Comparison of ENCODE assay signal across 9 mouse cellular contexts in genomic region chr11:107334849-107335484, GRCm38 (mm10).
A peak's percentile ranks its signal among the peaks of the same experiment; 100 is the strongest.
DNase-seq lines count a peak whose midpoint lies in the region; ATAC-seq and TF ChIP-seq lines count a peak whose summit lies in the region.
"Had no signal": no experiment of that assay in that cellular context is flagged by ENCODE, and none has a peak within 500 bp of the region (broad histone marks: within the 10 kb centered on the region; RNA-seq: fewer than 3 reads in every experiment).

No protein-coding gene starts in this region.

- DNase-seq in layer of hippocampus, adult 2 months (ENCODE audit: low spot score in 2 of 2): no peak
- DNase-seq in layer of hippocampus, postnatal 14 days (ENCODE audit: low spot score in 2 of 2): no peak
- DNase-seq in kidney, postnatal 0 days (ENCODE audit: low spot score): peak; percentile 86
- peak; percentile 60 for DNase-seq in skeletal muscle tissue, adult 2 months (ENCODE audit: low read depth, low spot score)
- DNase-seq in cerebellum, postnatal 36 days: no peak
- DNase-seq in cerebellum, postnatal 4 days (ENCODE audit: low spot score in 2 of 2): no peak
- DNase-seq in adipocyte (ENCODE audit: low spot score): no peak
- DNase-seq: thymus, postnatal 4 days had no signal

- H3K4me2 ChIP-seq in heart, embryonic 14.5 days (ENCODE audit: low read length): peak overlapping the region; percentile 44
- peak overlapping the region; percentile 30 for H3K4me2 ChIP-seq in kidney, postnatal 0 days (ENCODE audit: low read length)

- H3K27me3 ChIP-seq in heart, embryonic 14.5 days (ENCODE audit: control insufficient read depth, insufficient read depth, low read length): no peaks in the 10 kb centered on the region
- no peaks in the 10 kb centered on the region for H3K27me3 ChIP-seq in kidney, postnatal 0 days (ENCODE audit: insufficient read depth, low read length)

- H3K36me3 ChIP-seq in heart, embryonic 14.5 days (ENCODE audit: control insufficient read depth, insufficient read depth, low read length): no peaks in the 10 kb centered on the region
- H3K36me3 ChIP-seq in kidney, postnatal 0 days (ENCODE audit: insufficient read depth, low read length): no peaks in the 10 kb centered on the region

- TF ChIP-seq CTCF in layer of hippocampus, adult 2 months (conservative IDR thresholded peaks at IDR 0.05): no peak
- TF ChIP-seq CTCF in kidney, postnatal 0 days (IDR thresholded peaks at IDR 0.05; ENCODE audit: low read depth): no peak

- WGBS in heart, embryonic 14.5 days: 32% methylated on average over 15 of the region's 15 CpGs
- WGBS in kidney, postnatal 0 days: 52% methylated on average over 15 of the region's 15 CpGs

- H3K4me1 ChIP-seq in heart, embryonic 14.5 days (ENCODE audit: control insufficient read depth in 2 of 2, insufficient read depth in 2 of 2, low read length in 2 of 2): peaks cover 31 to 47% of the 10 kb centered on the region in 2 experiments
- H3K4me1 ChIP-seq in kidney, postnatal 0 days (replicated peaks; ENCODE audit: insufficient read depth, low read length): peaks cover 28% of the 10 kb centered on the region

- H3K27ac ChIP-seq in layer of hippocampus, adult 2 months: peak overlapping the region; percentile 70
- H3K27ac ChIP-seq in heart, embryonic 14.5 days (replicated peaks in 1 of 2; ENCODE audit: control insufficient read depth in 1 of 2, insufficient read depth in 1 of 2, low read depth in 2 of 2, low read length in 2 of 2): peak overlapping the region; percentile 86 to 98
- peak overlapping the region; percentile 64 for H3K27ac ChIP-seq in kidney, postnatal 0 days

- ATAC-seq in heart, embryonic 14.5 days (ENCODE audit: insufficient number of reproducible peaks, insufficient read depth, low FRiP score, low read depth): no peak
- no peak; the same call in 1 of the 2 replicates for ATAC-seq in kidney, postnatal 0 days (replicated peaks; ENCODE audit: low FRiP score, low read depth)

- H3K4me3 ChIP-seq in layer of hippocampus, adult 2 months: no peak overlapping the region
- no peak overlapping the region for H3K4me3 ChIP-seq in heart, embryonic 14.5 days (ENCODE audit: control insufficient read depth in 1 of 2, insufficient read depth in 1 of 2, low read depth in 1 of 2, low read length in 2 of 2)
- H3K4me3 ChIP-seq in kidney, postnatal 0 days (replicated peaks; ENCODE audit: low read depth, low read length): no peak overlapping the region

- H3K9ac ChIP-seq in heart, embryonic 14.5 days (ENCODE audit: low read length): peak overlapping the region; percentile 56; the same call in 1 of the 2 replicates
- H3K9ac ChIP-seq in kidney, postnatal 0 days (ENCODE audit: low read depth, low read length): no peak overlapping the region

- peaks cover 3% of the 10 kb centered on the region; the same call in 1 of the 2 replicates for H3K9me3 ChIP-seq in heart, embryonic 14.5 days (ENCODE audit: control insufficient read depth, low read length)
- H3K9me3 ChIP-seq in kidney, postnatal 0 days (replicated peaks; ENCODE audit: low read length): no peaks in the 10 kb centered on the region

Comparison
In these comparisons a context has a peak if more than half of its experiments do, and no peak if none do; other contexts are left out.
1. DNase-seq: peak in kidney, postnatal 0 days (single experiment) and skeletal muscle tissue, adult 2 months (single experiment); none in layer of hippocampus, adult 2 months (0 of 2), layer of hippocampus, postnatal 14 days (0 of 2), cerebellum, postnatal 36 days (0 of 2), cerebellum, postnatal 4 days (0 of 2) and adipocyte (single experiment).
2. Peak in every context shown above with its lines, with median percentiles within 50 percentile points of each other: H3K27ac ChIP-seq.